Mouse (Mus musculus): Measurements from ENCODE around the gene Rplp1.

GRCm38 (mm10) chr9:61889855-61890254, 24.5 kb downstream of the Rplp1 start:
- TF ChIP-seq TAL1 (IDR thresholded peaks at IDR 0.05; ENCODE audit: low read length) (no peak), GATA1 (IDR thresholded peaks at IDR 0.05; ENCODE audit: low read length) (no peak)
